Mouse (Mus musculus) frontal cortex, adult (tissue): ENCODE measurements at regions not wholly inside any gene's neighbourhood (a gene's known extent, or its start where the extent isn't known, plus 50 kb on each side); places are given as distances from the start of the nearest gene placed in this dataset.

Experiments
- ATAC-seq: cut with Nextera tagmentation; 2 replicates; pipeline ENCODE4 v1.9.2; 2017; ENCODE audit warnings: mild to moderate bottlenecking, moderate library complexity, mixed read lengths; ENCODE audit not compliant: low TSS enrichment

DNA sequence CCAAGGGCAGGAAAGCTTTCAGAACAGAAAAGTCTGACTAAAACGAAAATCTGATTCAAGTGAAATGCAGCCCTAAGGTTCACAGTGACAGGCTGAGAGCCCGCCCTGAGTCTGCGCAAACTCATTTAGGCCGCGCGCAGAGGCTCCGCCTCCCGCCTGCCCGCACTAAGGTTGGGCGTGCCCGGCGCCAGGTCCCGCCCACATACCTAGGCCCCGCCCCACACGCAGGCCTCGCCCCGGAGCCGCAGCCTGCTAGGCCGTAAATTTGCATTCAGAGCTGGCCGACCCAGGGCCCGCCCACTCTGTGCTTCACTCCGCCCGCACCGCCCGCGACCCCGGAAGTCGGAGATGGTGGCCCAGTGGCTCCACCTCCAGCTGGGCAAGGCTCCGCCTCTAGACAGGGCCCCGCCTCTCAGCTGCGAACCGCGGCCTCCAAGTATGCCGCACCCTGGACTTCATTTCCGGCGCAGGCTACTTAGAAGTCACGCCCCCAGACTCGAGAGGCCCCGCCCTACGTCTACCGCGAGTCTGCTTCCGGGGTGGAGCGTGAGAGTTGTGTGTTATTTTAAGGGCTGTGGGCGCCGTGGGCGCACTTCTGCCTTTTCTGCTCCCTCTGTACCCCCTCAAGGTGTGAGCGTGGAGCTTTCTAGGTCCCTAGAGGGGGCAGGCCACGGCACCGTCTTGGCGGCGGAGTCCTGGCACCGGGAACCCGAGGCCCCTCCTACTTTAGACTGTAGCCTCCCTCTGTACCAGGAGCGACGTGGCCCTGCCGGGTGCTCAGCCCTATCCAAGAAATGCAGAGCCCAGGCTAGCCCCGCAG is 52.3 kb upstream of the Wnt7b start:
- peak; percentile 92 for ATAC-seq

GRCm38 (mm10) chr15:85635425-85635824 is 53.2 kb upstream of the Wnt7b start:
- no peak for ATAC-seq

DNA sequence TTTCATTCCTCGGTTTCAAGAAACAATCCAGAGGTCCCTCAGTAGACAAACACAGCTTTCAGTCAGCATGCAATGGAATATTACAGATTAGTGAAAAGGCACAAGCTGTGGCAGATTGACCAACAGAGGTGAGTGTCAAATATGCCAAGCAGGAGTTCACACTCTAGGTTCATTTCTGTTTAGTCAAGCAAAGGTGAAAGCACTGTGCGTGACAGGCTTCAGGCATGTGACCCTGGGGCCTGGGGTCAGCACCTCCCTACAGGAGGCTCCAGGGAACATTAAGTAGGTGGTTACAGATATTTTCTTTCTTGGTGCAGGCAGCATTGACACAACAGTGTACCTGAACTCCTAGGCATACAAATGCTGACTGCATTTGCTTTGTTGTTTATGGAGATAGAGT is 57.3 kb upstream of the Wnt7b start:
- no peak for ATAC-seq

GRCm38 (mm10) chr15:85641120-85642080 is 59.1 kb upstream of the Wnt7b start:
- no peak for ATAC-seq

DNA sequence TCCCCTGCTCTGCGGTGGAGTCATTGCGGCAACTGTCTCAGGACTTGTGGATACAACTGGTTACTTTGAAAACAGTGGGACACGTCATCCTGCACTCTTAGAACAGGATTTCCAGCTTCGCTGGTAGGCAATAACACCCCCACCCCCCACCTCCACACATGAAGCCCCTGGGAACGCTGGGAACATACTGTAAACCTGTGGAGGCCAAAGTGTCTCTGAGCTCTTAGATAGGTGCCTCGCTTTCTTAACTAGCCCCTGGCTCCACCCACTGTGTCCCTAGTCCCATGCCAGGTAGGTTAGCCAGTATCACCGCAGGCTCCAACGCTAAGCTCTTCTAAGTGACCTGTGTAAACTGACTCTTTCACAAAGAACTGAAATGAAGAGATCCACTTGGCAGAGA is 63.1 kb upstream of the Wnt7b start:
- no peak for ATAC-seq

DNA sequence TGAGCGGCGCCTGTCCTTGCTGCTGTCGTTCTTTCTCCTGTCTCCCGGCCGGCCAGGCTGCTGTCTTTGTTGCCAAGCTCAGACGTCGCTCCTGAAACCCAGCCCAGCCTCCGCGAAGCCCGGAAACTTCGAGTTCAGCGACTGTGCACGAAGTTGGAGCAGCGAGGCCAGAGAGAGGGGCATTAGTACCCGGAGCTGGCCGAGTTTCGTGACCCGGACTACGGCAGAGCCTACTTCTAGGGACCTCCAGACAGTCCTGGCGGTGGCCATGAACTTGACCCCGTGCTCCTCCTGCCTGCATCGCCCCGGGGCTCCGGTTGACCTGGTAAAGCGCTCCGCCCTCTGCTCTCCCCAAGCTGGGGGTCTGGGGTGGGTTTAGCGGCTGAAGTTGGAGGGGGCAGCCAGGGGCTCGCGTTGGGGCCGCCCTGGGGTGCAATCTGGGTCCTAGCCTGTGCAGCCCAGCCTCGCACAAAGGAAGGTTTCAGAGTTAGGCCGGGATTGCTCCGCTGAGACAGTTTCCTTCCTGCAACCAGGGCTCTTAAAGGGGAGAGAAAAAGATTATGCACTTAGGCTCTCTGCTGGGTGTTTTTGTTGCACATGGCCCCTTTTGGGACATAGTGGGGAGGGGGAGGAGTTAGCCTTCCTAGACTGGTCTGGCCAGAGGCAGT is 63.8 kb upstream of the Wnt7b start:
- ATAC-seq = no peak

DNA sequence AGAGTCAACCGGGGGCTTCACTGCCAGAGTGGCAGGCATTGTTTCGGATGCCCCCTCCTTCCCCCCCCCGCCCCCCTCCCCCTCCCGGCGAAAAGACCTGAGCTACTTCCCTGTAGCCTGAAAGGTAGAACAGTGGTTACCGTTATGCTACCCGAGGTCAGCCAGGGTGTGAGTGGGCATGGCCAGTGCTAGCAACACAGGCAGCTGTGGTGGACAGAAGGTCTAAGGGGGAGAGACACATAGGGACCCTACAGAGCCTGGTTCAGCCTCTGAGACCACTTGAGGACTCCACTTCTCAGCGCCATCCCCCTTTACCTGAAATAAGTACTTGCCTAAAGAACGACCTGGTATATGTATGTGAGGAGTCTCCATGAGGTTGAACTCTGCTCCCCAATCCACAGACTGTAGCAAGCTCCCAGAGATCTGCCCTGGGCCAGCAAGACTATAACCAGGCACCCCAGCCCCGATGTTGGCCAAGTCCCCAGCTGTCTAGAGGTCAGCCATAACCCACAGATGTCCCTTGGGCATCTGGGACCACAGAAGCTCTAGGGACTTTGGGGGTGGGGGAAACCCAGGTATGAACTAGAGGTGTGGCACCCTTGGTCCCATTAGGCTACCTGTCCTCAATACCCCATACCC is 64.5 kb upstream of the Wnt7b start:
- ATAC-seq = no peak

- peak; percentile 33 for ATAC-seq
Observed at GRCm38 (mm10) chr15:85647593-85647992, 65.3 kb upstream of the Wnt7b start.

DNA sequence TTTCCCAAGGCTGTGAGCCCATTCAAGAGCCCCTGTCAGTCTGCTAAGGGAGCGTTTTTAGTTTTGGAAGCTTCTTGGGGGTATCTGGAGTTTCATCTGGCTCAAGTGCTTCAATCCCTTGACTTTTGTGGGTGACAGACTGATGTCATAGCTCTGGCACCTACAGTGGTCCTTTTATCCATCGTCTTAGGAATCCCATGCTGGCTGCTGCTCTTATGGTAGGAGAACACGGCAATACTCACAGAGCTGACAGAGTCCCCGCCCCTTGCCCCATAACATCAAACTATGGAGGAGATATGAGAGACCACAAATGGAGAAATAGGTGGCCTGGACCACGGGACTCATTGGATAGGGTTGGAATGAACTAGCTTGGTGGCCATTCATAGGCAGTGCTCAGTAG is 68.0 kb upstream of the Wnt7b start:
- ATAC-seq = no peak

DNA sequence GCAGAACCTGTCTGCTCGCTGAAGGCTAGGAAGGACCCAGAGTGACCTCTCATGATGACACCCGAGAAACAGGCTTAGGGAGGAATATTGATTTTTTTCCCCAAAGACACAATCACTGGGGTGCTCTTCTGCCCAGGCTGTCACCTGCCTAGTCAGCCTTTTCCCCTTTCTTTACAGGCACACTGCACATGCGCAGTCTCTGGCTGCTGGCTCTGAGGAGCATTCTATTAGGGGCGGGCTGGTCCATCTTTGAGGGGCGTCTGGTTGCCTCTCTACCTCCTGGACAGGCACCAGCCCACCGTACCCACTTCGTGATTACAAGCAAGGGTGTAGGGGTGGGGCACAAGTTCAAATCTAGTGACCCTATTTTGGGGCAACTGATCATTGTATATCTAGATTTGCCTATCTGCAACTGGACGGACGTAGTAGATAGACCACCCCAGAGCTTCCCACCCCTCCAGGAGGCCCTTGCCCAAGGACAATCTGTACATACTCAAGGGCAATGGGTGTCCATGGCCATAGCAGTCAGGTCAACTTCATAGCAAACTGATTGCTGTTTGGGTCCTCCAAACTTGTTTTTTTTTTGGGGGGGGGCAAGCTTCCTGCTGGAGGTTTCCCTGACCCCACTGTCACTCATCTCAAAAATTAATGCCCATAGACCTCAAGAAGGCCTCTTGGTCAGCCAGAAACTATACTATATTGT is 69.6 kb upstream of the Wnt7b start:
- ATAC-seq = no peak

GRCm38 (mm10) chr15:85652431-85652830 is 70.2 kb upstream of the Wnt7b start:
- no peak for ATAC-seq

DNA sequence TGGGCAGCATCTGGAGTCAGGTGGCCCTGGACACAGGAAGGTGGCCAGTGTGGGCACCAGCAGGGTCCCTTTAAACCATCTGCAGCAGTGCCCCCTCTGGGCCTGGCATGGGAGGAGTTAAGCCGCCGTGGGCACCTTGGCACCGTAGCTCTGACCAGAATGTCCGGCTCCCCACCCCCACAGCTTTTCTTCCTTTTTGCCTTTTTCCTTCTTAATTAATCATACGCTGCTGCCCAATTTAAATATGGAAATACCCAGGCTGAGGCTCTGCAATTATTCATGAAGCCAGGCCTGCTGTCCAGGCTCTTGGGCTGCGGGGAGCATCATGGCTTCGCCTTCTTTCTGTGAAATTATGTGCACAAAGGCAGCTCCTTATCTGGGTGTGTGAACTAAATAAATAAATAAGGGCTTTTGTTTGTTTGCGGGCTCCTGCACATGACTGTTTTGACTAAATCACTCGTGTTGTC is 70.6 kb upstream of the Wnt7b start:
- no peak for ATAC-seq

- peak; percentile 71 for ATAC-seq
Observed at GRCm38 (mm10) chr15:85653421-85654401, 71.4 kb upstream of the Wnt7b start.

DNA sequence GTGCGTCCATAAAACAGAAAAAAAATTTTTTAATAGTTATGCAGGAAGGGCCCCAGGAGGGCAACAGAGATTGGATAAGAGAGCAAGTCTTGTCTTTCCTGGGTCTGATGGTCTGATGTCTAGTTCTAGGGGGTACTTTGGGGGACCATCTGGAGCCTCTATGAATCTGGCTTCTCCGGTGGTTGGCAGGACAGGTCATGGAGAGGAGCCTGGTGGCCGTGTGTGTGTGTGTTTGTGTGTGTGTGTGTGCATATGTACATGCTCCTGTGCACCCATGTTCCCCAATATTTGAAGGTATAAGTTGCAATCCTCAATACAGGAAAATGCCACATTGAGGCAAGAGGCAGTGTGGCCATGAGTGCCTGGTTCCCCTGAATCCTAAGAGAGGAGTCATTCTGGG is 72.5 kb upstream of the Wnt7b start:
- no peak for ATAC-seq

GRCm38 (mm10) chr15:85655751-85656167 is 73.5 kb upstream of the Wnt7b start:
- no peak for ATAC-seq

DNA sequence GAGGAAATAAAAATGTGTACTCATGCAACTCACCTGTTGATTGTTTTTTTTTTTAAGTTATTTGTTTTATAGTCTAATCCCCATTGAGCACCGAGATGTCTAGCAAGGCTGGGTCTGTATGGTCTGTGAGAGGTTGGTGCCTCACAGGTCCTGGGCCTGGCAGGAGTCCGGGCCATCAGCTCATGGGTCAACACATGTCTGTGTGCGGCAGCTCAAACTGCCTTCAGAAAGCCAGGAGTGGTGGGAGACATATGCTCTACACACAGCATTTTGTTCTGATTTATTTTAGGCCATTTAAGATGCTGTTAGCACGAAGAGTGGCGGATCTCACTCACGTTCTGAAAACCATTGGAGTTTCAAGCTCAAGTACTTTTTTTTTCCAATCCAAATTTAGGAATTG is 74.6 kb upstream of the Wnt7b start:
- no peak for ATAC-seq

DNA sequence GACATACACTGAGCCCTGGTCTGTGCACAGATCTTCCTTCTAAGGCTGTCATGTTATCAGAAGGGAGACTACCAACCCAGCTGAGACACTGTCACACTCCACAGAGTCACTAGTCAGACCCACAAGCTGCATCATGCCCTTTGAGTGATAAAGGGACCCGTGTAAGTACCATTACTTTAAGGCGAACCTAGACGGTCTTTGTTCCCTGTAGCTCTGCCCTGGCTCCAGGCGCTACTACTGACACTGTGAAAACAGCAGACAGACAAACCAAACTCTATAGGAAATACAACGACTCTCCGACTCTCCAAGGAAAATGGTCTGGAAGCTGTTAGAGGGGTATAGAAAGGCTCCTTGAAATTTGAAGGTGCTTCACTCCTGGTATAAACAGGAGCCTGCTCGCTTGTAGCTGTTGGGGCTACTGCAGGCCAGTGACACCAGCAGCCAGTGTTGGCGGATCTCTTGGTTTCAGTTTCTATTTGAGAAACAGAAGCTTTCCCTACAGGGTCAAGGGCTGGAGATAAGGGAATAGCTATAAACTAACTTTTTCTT is 75.2 kb upstream of the Wnt7b start:
- ATAC-seq = no peak

DNA sequence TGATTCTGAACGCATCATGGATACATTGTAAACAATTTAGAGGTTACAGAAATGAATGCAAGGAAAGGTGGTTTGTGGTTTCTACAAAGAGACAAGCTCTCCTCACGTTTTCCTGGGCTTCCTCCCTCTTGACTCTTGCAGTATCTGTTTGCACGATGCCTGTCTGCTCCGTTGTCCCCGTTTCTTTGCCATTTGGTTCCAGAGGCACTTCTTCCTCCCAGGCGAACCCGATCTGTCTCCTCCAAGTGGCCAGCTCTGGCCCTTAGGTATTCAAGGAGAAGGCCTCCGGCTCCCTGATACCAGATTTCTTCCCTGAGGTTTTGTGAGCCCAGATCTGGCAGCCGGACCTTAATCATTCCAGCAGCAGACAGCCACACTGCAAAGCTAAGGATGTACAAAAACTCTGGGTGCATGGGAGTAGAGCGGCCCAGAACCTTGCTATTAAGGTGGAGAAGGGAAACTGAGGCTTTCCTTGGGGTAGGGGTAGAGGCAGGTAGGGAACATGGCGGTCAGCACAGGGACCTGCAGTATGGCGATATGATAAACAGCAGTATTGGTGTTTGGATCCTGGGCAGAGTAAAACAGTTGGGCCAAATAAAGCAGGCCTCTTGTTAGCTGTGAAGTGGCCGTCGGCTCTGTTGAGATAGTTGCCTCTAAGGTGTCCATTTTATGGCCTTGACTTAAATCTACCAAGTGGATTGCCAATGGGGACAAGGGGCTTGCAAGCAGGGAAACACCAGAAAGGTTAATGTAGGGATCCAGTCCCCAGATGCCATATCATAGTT is 76.0 kb upstream of the Wnt7b start:
- ATAC-seq = no peak
